9 mouse cellular contexts compared by ENCODE assay signal in genomic region chr13:64443263-64443894, GRCm38 (mm10). TPM values are rescaled to one million over a fixed set of nuclear protein-coding genes. Genes with fewer than 3 reads are reported as not detected.
A peak's percentile ranks its signal among the peaks of the same experiment; 100 is the strongest.
DNase-seq lines count a peak whose midpoint lies in the region; ATAC-seq lines count a peak whose summit lies in the region.
"Had no signal": no experiment of that assay in that cellular context is flagged by ENCODE, and none has a peak within 500 bp of the region (broad histone marks: within the 10 kb centered on the region; RNA-seq: fewer than 3 reads in every experiment).

No protein-coding gene starts in this region.

- WGBS in embryonic facial prominence, embryonic 10.5 days, result 63% methylated on average over 4 of the region's 4 CpGs
- 58% methylated on average over 4 of the region's 4 CpGs for WGBS in intestine, embryonic 15.5 days

- no peaks in the 10 kb centered on the region for H3K27me3 ChIP-seq in embryonic facial prominence, embryonic 10.5 days (replicated peaks; ENCODE audit: low read depth, poor library complexity, severe bottlenecking)
- H3K27me3 ChIP-seq in intestine, embryonic 15.5 days (replicated peaks), result no peaks in the 10 kb centered on the region

- no peak overlapping the region for H3K4me3 ChIP-seq in embryonic facial prominence, embryonic 10.5 days
- no peak overlapping the region for H3K4me3 ChIP-seq in intestine, embryonic 15.5 days (replicated peaks)

- ATAC-seq in intestine, embryonic 15.5 days, result peak; percentile 37

- DNase-seq in adrenal gland, adult (ENCODE audit: inconsistent age in 2 of 2, low spot score in 1 of 2), result peak; percentile 32 to 88
- no peak for DNase-seq in adrenal gland, adult 8-10 months
- DNase-seq in adrenal gland, adult 18-20 months (ENCODE audit: low spot score in 2 of 2), result peak; percentile 41 to 44
- DNase-seq in embryonic facial prominence, embryonic 10.5 days (ENCODE audit: low spot score), result peak; percentile 53
- DNase-seq in left cerebral cortex, postnatal 10 days (ENCODE audit: extremely low spot score in 1 of 2, low spot score in 2 of 2), result peak; percentile 56 to 62
- peak; percentile 61 for DNase-seq in neural tube, embryonic 10.5 days (ENCODE audit: extremely low spot score, low spot score)
- no peak for DNase-seq in yolk sac, embryonic 10.5 days (ENCODE audit: low spot score)

- H3K36me3 ChIP-seq in embryonic facial prominence, embryonic 10.5 days (replicated peaks), result no peaks in the 10 kb centered on the region
- H3K36me3 ChIP-seq in intestine, embryonic 15.5 days, result no peaks in the 10 kb centered on the region

- intact Hi-C loops in left cerebral cortex, postnatal 10 days (cut with DNase I), result loop anchor here (5.0 to 10.0 kb wide), 3 partner anchors 131 to 799 kb away; partner anchors contain the start of gene Mfsd14b

- no peak overlapping the region for H3K9ac ChIP-seq in intestine, embryonic 15.5 days

- H3K4me1 ChIP-seq in embryonic facial prominence, embryonic 10.5 days, result no peaks in the 10 kb centered on the region
- no peaks in the 10 kb centered on the region for H3K4me1 ChIP-seq in intestine, embryonic 15.5 days (replicated peaks)

- no peaks in the 10 kb centered on the region for H3K9me3 ChIP-seq in embryonic facial prominence, embryonic 10.5 days
- H3K9me3 ChIP-seq in intestine, embryonic 15.5 days, result no peaks in the 10 kb centered on the region

- no peak overlapping the region for H3K4me2 ChIP-seq in intestine, embryonic 15.5 days (replicated peaks)

- H3K27ac ChIP-seq in embryonic facial prominence, embryonic 10.5 days (replicated peaks), result no peak overlapping the region
- H3K27ac ChIP-seq in intestine, embryonic 15.5 days, result no peak overlapping the region
- H3K27ac ChIP-seq: macrophage had no signal

RNA-seq across cellular contexts. Expression of gene Cdk20, which starts 11.3 kb away (rescaled TPM):
- 1 to 10 TPM; 3.3 to 5.1 (median 4.7) TPM for total RNA-seq in adrenal gland, adult 8-10 months (2022)
- total RNA-seq in adrenal gland, adult 18-20 months (2021), result 1 to 10 TPM; 3.2 to 4.4 TPM
- 10.2 and 11.7 TPM in 2 replicates for polyA plus RNA-seq in embryonic facial prominence, embryonic 10.5 days (2016; fragmentation: Nextera tagmentation; extraction: Ambion mirVana)
- polyA plus RNA-seq in intestine, embryonic 15.5 days (2015; fragmentation: Nextera tagmentation; extraction: Ambion mirVana), result 7.9 and 8.6 TPM in 2 replicates
- 10 to 100 TPM; 13.0 to 13.3 TPM for total RNA-seq in left cerebral cortex, postnatal 10 days (2021)

RNA-seq across cellular contexts. Expression of gene Fam240b, which starts 54.2 kb away (rescaled TPM):
- total RNA-seq in adrenal gland, adult 8-10 months (2022), result not detected
- total RNA-seq in adrenal gland, adult 18-20 months (2021), result not detected
- not detected in 2 replicates for polyA plus RNA-seq in embryonic facial prominence, embryonic 10.5 days (2016; fragmentation: Nextera tagmentation; extraction: Ambion mirVana)
- polyA plus RNA-seq in intestine, embryonic 15.5 days (2015; fragmentation: Nextera tagmentation; extraction: Ambion mirVana), result not detected in 2 replicates
- not detected for total RNA-seq in left cerebral cortex, postnatal 10 days (2021)
- polyA plus RNA-seq: macrophage had no signal

Comparison
In these comparisons a context has a peak if more than half of its experiments do, and no peak if none do; other contexts are left out.
1. DNase-seq: peak in adrenal gland, adult (2 of 2), adrenal gland, adult 18-20 months (2 of 2), embryonic facial prominence, embryonic 10.5 days (single experiment), left cerebral cortex, postnatal 10 days (2 of 2) and neural tube, embryonic 10.5 days (single experiment); none in adrenal gland, adult 8-10 months (single experiment) and yolk sac, embryonic 10.5 days (single experiment).